Mouse (Mus musculus) left cerebral cortex, postnatal 36 days (tissue): ENCODE data around the gene Oas2. TPM values are rescaled to one million over a fixed set of nuclear protein-coding genes. Genes with fewer than 3 reads are reported as not detected.

Experiments
- DNase-seq, 2 experiments: peaks; one replicate each; pipeline ENCODE4 v3.0.0; 2021 to 2022; ENCODE audit warnings: low spot score in 2 of 2, mixed read lengths in 1 of 2
- intact Hi-C: fragments of 180-260 bp; cut with DNase I; formaldehyde crosslinking; loops from one replicate; pipeline ENCODE4 v1.15.1; 2025
- total RNA-seq, 2 experiments: library from RNA; stranded (reverse); gene quantifications; 2 replicates each; pipeline ENCODE4 v1.2.3; 2021

Oas2 gene
- total RNA-seq, 2 experiments from 2014 or later: 0.23 TPM; not detected in 1

DNA sequence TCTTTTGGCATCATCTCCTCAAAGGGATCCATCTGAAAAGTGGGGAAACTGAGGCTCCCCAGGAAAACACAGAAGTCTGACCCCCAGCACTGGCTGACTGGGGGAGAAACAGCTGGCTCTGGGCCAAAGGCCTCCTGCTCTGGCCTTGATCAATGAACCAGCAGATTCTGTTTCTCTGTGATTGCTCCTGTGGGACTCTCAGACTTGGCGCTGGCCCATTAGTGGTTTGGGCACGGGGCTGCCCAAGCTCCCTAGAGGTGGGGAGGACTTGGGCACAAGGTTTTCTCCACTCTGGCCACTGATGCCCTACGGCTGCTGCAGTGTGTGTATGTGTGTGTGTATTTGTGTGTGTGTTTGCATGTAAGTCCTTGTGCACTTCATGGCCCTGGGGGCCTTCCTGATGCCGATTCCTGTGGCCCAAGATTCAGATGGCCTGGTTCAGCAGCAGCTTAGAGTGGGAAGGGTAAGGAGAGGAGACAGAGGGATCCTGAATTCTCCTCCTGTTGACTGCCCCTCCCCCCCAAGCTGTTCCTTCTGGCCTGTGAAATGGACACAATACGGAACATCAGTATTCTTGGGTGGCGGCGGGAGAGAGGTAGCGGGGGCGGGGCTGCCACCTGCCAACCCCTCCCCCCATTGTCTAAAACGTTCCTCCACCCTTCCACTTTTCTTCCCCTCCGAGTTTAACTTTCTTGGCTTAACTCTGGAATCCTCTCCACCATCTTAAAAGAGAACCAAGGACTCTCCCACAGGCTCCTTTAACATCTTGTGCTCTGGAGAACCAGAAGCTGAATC is 48.5 kb downstream of the Oas2 start:
- intact Hi-C loops: no loop called here
- no peak for DNase-seq

DNA sequence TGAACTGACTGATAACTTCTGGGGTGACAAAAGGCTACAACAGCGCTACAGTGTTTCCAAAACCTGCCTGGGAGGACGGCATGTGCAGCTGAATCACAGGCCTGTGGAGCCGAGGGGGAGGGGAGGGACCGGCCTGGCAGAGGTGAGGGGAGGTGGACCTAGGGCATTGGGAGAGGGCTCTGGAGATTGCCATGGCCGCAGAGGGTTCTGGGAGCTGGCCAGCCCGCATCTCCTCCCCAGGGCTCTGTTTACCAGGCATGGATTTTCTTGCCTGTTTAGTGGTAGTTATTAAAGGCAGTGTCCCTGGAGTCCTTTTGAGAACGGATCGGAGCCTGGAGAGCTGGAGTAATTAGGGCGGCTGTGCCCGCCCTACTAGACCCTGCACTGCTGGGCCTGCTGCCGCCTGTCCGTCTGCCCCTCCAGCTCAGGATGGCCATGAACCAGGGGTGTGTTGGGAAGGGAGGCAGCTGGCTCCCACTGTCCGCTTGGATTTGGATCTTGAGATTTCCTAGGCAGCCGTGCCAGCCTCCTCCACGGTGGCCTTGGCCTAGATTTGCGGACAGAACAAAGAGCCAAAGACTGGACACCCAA is 50.8 kb downstream of the Oas2 start:
- DNase-seq: no peak
- intact Hi-C loops: no loop called here

DNA sequence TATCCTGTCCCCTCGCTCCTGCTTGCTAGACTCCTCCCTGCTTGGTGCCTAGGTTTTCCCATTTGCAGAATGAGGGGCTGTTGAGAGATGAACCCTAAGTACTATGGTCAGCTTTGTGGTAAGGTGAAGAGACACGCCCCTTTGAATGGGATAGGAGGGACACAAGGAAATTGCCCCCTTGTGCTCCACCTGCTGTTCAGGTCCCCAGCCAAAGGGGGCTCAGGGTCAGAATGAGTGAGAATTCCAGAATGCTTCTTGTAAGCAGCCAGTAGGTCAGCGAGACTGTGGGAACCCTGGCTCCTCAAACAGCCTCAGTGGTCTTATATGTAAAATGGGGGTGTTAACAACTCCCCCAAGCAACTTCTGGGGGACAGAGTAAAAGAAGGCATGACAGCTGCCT is 51.5 kb downstream of the Oas2 start:
- intact Hi-C loops: no loop called here
- DNase-seq: no peak

DNA sequence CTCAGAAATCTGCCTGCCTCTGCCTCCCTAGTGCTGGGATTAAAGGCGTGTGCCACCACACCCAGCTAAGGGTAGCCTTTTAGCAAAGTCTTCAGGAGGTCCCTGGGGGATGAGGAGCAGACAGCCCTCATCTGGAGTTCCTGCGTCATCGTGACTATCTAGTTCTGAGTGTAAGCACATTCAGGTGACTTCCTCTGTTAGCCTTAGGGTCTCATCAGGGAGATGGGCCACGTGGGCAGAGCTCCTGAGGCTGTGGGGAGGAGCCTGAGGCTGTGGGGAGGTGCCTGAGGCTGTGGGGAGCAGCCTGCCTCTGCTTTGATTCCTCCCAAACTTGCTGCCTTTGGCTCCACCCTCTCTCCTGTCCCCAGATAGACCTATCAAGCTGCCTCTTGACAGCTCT is 52.8 kb downstream of the Oas2 start:
- intact Hi-C loops: no loop called here
- no peak for DNase-seq

DNA sequence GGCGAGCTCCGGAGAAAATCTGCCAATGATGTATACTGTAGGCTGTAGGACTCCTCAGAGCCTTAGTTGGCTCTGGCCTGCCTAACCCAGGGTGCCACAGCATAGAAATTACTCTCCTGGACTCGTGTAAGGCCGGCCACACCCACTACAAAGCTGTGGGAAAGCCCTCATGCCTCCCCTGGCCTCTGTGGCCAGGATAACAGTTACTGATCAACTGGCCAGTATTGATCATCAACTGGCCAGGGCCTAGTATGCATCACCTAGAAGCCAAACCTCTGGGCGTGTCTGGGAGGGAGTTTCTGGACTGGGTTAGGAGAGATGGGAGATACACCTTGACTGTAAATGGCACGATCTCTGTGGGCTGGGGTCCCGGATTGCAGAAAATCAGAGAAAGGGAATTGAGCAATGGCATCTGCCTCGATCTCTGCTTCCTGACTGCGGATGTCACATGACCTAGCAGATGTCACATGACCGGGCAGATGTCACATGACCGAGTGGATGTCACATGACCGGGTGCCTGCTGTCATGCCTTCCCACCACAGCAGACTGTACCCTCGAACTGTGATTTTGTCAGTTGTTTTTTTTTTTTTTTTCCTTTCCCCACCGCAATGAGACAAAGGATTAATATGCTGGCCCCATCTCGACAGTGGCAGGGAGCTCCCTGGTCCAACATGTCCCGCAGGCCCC is 53.5 kb downstream of the Oas2 start:
- intact Hi-C loops: no loop called here
- DNase-seq: no peak

DNA sequence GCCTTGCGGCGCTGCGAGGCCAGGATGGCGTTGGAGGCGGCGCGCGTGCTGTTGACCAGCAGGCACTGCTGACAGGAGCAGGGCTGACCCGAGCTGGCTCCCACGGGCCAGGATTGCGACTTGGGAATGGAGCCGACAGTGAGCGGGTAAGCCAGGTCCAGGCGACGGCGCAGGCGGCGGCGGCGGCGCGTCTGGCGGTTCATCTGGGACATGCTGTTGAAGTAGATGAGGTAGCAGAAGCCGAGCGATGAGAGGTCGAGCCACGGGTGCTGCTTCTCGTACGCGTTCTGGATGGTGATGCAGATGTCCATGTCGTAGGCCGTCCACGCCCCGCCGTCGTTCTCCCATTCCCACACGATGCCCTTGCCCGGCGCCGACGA is 55.0 kb downstream of the Oas2 start:
- no peak for DNase-seq
- intact Hi-C loops: loop anchor here (2.0 kb wide), 1 partner anchor 16 kb away; the partner anchor contains the start of gene Dtx1

DNA sequence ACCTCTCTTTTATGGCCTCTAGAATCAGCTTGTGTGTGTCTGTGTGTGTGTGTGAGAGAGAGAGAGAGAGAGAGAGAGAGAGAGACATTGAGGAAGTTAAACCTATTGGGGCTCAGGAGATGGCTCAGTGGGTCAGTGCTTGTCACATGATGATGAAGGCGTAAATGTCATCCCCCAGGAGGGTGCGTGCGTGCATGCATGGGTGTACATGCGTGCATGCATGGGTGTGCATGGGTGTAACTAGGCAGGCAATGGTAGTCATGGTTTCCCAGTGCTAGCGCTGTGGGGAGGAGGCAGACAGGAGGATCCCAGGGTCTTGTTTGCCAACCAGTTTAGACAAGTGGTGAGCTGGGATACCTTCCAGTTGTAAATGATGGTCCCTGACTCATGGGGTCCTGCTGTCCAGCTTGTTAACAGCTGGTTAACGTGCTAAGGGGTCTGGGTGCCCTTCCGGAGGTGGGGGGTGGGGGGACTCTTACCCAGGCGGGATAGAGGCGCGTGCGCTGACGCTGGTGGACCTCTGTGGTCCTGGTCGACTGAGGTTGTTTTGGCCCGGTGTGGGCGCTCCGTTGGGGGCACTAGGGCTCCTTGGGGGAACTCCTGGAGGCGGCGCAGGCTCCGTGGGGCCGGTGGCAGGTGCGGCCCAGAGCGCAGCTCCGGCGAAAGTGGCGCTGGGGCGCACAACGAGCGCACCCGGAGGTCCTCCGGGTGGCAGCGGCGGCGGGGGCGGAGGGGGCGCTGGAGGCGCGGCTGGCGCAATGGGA is 55.5 kb downstream of the Oas2 start:
- intact Hi-C loops: loop anchor here (2.0 kb wide), 1 partner anchor 17 kb away; the partner anchor contains the start of gene Dtx1
- no peak for DNase-seq

DNA sequence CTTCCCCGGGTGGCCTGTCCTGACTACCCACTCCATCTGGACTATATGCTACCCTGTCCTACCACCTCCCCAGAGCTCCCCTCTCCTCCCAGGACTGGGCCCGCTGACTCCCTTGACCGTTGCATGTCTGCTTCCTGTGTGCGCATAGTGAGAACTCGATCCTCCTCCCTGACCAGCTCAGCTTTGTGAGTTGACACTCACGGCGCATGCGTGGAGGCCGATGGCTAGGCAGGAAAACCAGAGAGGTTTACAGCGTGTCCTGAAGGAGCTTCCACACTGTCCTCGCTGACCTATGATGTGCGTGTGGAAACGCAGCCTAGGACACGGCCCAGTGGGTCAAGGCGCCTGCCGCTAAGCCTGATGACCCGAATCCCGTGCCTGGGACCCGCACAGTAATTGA is 57.6 kb downstream of the Oas2 start:
- intact Hi-C loops: no loop called here
- DNase-seq: no peak

DNA sequence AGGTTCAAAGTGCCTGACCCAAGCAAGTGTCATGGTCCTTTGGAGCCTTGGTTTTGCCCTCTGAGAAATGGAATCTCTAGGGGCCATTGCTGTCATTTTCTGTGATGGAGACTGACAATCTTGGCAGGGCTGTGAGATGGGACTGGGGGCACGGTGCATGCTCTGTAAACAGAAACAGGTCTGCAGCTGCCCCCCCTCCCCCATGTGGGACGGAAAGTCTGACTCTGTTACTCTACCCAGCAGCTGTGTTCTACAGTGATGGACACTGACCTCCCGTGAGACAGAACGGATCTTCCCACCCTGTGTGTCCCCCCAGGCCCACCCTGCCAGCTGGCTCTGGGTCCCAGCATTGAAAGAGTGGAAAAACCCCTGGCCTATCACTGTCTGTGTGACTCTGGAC is 59.2 kb downstream of the Oas2 start:
- intact Hi-C loops: no loop called here
- no peak for DNase-seq

DNA sequence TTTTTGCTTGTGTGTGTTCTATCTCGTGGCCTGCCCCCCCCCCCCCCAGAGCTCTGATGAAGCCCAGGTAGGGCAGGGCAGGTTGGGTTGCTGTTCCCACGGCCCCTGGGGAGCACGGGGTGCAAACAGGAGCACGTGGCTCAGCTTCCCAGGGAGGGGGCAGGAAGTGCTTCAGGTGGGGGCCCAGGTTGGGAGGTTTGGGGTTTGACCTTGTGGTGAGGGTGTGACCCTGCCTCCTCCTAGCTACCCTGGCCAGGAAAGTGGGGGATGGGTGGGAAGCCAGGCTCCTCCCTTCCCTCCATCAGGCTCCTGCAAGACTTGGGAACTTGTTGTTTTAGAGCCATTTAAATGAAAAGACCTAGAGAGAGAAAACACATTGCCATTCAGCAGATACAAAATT is 61.2 kb downstream of the Oas2 start:
- intact Hi-C loops: no loop called here
- DNase-seq: no peak

DNA sequence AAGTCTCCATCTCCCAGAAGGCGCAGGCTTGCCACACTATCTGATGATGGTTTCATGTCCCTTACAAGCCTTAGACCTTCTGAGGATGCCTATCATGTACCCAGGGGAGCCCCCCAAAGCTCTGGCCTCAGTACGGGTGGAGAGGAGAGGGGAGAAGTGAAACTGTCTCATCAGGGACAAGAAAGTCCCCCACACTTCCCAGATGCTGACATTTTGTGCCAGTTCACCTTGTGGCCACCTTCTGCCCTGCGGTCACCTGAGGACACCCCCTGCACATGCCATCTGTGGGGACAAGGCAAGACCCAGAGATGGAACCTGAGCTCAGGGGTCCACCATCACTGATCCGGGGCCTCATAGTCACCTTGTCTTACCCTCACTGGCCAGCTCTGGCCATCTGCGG is 61.8 kb downstream of the Oas2 start:
- no peak for DNase-seq
- intact Hi-C loops: no loop called here

DNA sequence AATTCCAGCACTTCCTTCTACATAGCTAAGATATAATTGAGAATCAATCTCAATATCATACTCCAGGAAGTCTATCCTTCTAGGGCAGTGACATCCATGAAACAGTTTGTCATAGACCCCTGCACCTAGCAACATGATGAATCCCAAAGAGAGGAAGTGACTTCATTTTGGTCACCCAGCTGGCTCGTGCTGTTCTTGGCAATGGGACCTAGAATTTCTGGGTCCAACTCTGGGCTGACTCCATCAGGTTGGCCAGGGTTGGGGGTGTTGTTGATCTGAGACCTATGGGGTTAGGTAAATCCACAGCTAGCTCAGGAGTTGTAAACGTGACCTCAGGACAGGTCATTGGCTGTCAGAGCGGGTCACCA is 62.2 kb downstream of the Oas2 start:
- intact Hi-C loops: no loop called here
- DNase-seq: no peak

DNA sequence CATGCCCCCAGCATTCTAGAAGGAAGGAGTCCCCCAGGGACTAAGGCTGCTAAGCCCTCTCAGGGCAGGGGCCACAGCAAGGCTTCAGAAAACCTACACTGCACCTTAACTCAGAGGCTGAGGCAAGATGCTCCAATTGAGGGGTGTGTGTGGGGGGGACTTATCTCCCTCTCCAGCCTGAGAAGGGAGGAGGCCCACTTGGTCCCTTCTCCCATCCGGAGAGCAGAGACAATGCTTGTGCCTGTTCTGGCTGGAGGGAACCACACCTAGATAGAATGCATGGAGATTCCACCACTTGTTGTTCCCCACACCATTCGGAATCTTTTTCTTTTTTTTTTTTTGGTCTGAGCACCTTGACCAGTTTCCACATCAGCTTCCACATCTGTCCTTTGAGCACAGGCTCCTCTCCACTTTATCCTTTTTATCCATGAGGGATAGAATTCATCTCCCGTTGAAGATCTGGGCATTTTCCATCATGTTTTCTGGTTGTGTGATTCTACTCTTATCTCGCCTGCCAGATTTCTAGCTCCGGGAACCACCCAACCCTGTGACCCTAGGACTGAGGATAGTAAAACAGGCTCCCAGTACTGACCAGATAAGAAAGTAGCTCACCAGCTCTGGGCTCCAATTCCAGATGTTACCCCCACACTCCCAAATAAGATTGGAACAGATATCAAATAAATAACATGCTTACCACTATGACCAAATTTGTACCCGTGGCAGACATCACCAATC is 62.7 kb downstream of the Oas2 start:
- intact Hi-C loops: no loop called here
- DNase-seq: no peak

DNA sequence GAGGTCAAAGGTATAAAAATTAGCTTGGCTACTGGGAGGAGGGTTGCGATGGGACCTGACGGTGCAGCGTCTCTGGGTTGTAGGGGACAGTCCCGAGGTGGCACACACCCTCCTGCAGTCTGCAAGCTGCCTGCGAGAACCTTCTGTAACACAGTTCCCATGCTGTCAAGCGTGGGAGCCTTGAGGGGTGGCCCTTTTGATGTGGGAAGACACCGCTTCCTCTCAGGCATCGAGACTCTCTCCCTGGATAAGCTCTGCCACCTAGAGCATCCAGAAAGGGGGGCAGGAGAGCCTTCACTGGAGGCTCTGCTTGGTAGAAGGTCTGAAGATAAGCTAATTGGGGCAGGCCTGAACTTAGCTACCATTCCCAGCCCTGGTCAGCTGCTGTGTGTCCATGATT is 64.0 kb downstream of the Oas2 start:
- DNase-seq: no peak
- intact Hi-C loops: no loop called here

DNA sequence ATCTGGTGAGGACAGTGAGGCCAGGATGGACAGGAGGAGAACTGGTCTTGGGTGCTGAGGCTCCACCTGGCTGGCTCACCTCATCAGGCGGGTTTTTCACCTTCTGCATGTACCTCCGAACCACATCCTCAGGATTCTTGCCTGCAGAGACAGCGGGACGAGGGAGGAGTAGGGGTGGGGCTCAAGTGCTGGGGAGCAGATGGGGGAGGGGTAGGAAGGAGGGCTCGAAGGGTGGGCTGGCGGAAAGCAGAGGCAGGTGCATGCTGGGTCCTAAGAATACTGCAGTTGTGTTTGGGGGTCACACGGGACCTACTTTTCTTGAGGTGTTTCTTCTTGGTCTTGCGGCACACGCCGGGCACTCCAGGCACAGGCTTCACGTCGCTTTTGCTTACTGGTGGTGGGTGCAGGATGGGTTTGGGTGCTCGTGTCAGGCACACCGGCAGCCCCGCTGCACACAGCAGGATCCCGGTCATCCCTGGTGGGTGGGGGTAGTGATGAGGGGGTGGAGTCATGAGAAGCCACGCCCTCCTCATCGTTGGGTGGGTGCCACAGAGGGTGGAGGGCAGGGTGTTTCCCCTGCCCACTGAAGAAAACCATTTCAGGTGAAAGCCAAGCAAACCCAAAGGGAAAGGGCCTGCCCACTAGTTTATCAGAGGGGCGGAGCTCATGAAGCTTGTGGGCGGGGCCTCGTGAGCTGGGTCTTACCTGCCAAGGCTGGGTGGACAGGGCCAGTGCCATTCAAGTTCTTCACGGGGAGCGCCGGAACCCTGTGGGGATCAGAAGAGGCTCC is 66.5 kb downstream of the Oas2 start:
- intact Hi-C loops: no loop called here
- DNase-seq: no peak

DNA sequence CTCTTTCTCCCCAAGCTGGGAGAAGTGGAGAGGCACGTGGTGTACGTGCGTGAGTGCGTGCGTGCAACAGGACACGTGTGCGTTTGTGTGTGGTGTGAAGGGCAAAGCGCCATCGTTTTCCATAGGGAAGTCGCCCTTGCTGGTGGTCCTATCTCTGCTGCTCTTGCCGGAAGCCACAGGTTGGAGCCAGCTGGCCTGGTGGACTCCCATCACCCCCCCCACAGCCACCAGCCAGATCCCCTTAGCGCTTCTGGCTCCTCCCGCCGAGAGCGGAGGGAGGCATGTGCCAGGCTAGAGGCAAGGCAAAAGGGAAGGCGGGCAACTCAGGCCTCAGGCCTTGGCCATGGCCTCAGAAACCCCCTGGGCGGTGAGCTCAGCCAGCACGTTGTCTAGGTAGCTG is 68.7 kb downstream of the Oas2 start:
- peak in 1 of 2 experiments; percentile 50 for DNase-seq
- intact Hi-C loops: loop anchor here (1.0 to 2.0 kb wide), 2 partner anchors 30 to 33 kb away; partner anchors contain the start of gene Dtx1
